Mouse (Mus musculus): Measurements from ENCODE around the gene Nus1.

Gene Nus1

DNA sequence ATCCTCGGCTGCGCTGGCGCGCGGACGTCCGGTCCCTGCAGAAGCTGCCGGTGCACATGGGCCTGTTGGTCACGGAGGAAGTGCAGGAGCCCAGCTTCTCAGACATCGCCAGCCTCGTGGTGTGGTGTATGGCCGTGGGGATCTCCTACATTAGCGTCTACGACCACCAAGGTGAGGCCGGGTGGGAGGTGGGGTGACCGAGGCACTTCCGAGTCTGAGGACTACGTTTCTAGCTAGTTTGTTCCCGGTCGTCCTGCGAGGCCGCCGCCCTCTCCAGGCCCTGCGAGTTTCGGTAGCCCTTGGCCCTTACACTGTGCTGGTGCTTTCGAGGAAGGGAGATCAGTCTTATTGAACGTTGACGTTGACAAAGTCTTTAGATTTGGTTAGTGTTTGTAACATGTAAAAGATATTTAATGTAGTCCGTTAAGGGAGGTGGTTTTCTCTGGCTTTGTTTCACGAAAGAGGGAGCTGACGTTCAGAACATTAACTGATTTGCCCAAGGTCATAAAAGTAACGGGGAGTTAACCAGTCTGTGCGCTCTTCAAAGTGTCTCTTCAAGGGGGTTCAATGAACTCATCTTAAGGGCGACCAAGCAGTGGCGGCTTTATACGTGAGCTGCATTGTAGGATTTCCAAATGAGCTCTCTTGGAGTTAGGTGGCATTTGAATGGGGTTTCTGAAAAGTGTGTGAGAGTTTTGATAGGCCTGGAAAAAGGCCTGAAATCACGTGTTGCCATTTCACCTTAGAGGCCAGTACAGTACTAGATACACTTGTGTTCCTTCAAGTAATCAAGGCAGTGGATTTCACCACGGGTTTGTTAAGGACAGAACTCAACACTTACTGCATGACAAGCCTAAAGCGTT lies 882 bp downstream of the Nus1 start:
- no peak for DNase-seq (ENCODE audit: low spot score)

DNA sequence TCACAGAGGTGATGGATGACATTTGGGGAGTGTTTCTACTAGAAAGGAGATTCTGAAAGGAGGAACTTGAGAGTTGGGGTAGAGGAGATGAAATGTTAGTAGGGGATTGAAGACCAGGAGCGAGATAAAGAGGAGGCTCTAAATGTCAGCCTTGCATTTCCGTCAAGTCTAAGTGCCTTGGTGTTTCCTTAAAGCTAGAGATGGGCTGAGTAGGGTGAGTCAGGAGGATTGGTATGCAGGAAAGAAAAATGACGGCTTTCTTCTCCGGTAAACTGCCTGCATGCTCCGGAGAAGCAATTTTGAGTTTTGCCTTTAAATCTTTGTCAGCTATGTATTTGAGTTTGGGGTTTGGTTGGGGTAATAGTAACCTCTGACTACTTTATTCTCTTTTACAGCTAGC lies 1.6 kb downstream of the Nus1 start:
- DNase-seq (ENCODE audit: low spot score) = no peak

DNA sequence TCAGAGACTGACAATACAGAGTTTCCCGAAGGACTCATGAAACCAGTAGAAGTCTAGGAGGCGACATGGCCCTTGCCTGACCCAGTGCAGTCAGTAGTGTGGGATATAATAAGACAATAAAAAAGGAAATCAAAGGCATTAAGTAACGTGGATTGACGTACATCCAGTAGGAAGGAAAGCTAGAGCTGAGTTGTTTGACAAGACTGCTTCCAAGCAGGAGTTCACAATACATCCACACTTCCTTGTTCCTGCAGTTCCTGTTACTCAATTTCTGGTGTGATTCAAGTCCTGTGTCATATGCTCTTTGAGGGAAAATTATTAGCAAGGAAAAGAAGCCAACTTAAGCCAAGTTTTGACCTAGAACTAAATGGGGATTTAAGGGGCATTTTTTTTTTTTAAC lies 2.1 kb downstream of the Nus1 start:
- DNase-seq (ENCODE audit: low spot score) = no peak

DNA sequence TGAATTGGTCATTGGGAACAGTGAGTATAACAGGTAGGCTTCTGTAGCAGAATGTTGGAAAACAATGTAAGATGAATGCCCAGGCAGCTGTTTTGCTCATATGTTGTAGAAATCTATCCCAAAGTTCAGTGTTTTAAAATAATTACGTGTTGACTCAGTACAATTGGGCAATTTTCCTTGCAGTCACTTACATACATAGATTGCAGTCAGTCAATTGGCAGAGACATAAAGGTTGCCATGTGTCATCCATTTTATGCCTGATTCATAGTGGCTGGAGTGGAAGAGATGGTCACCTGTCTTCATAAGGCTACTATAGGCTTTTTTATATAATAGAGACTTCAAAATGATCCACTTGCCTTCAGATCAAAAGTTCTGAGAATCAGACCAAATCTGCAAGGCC lies 3.2 kb downstream of the Nus1 start:
- DNase-seq (ENCODE audit: low spot score) = no peak

DNA sequence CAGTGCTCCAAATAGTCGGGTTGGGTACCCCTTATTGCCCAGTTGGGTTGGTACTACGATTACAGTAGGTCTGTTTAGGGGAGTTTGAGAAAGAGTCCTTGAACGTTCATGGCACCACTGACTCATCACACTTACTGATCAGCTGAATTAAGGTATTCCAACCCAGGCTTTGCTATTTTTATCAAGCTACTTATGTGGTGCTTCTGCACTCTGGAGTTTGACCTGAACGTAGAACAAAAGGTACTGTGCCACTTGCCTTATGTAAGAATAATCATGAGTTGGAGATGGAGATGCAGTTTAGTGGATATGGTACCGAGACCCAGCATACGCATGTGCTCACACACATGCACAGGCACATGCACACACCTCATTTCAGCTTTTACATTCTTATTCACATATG lies 4.4 kb downstream of the Nus1 start:
- no peak for DNase-seq (ENCODE audit: low spot score)

DNA sequence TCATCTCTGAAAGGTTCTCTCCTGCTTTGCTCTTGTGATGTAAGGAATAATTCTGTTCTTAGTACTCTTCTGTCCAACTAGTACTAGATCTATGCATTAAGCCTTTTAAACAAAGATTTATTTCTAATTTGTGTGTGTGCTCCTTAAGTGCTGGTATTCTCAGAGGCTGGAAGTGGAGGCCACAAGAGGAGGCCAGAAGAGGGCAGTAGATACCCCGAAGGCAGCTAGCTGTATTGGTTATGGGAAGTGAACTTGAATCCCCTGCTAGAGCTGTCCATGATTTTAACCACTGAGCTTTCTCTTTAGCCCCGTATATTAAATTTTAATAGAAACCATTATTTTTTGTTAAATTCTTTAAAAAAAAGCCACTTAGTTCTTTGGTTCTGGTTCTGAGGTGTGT lies 5.8 kb downstream of the Nus1 start:
- no peak for DNase-seq (ENCODE audit: low spot score)

DNA sequence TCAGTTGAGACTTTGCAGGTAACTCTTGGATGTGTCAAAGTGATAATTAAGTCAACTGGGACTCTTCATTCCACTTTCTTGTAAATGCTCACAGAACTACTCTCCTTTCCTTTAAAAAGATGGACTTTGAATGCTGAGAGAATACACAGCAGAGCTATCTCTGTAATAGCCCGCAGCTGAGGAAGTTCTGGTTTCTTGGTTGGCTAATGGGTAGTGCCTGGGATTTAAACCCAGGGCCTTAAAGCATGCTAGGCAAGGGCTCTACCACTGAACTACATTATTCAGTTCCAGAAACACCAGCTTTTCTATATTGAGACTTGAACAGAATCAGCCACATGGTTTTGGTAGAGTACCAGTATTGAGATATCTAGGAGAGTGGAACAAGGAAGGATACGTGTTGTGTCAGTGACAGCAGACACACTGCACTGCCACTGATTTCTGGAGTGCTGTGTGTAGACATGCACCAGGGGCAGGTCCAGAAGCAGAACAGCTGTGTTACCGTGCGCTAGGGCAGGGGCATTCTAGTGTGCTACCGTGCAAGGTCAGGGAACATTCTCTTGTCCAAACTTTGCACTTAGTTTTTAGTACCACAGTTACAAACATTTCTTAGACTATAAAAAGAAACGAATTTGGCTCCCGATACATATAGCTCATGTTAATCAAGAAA lies 9.1 kb downstream of the Nus1 start:
- no peak for DNase-seq (ENCODE audit: low spot score)

DNA sequence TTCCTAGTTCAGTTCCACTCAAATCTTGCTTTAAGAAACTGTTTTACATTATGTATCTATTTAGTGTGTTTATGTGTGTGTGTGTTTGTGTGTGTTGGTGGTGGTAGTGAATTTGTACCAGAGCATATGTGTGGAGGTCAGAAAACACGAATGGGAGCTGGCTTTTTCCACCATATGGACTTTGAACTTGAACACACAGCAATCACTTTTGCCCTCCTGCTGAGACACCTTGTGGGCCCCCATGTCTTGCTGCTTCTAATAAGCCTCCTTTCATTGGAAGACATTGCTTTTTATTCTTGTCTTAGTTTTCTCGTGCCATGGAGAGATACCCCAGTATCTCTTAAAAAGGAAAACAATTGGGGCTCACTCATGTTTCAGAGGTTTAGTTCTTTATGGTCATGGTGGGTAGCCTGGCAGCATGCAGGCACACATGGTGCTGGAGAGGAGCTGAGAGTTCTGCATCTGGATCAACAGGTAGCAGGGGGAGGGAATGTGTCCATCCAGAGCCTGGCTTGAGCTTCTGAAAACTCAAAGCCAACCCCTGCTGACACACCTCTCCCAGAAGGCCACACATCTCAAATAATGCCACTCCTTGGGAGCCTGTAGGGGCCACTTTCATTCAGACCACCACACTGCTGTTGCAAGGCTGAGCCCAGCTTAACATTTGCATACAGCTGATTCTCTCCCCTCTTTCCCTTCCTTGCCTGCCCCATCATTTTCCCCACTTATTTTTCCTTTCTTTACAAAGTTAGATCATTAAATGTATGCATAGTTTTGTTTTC lies 10.5 kb downstream of the Nus1 start:
- DNase-seq (ENCODE audit: low spot score) = no peak

DNA sequence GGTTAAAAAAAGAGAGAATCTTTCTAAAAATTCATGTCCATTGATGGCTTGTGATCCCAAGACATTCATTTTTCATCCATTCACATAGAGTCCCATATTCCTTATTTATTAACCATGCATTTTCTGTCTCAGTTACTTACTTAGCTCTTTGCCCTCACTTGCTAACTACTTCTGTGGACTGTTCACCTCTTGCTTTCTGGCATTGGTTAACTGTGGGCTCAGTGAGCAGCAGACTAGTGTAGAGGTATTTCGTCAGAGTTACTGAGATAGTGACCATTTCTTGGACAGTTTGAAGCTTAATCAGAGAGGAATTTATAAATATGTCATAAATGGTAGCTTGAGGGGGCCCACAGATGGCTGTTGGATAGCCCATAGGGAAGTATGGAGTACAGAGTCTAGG lies 13.6 kb downstream of the Nus1 start:
- DNase-seq (ENCODE audit: low spot score) = no peak

DNA sequence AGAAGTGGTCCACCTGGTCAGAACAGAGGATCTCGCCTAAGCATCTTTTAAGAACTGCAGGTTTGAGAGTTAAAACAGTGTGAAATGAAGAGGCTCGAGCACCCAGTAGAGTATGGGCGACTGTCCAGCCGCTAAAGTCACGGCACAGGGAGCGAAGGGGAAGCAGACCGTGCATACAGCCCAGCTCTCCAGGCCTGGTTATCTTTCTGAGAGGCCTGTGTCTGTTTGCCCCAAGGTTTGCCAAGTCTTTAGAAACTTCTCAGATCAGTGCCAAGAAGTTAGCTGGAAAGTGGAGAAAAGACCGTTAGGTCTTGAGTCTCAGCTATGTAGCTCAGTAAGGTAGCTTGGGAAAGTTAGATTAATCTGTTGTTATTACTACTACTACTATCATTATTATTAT lies 17.5 kb downstream of the Nus1 start:
- DNase-seq (ENCODE audit: low spot score) = no peak

DNA sequence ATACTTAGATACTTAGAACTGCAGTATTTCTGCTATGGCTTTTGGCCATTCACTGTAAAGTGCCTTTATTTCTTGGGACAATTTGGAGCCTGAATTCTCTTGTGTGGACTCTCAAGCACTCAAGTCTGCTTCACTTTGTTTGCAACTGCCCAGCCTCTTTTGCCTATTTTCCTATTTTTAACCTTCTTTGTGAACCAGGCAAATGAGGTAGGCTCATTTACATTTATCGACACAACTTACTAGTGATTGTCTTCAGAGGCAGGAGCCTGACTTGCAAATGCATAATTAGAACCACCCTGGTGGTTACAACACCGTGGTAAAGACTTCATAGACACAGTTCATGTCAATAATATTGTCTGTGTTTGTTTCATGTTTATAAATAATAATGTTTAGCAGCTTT lies 43.3 kb downstream of the Nus1 start:
- no peak for DNase-seq (ENCODE audit: low spot score)

DNA sequence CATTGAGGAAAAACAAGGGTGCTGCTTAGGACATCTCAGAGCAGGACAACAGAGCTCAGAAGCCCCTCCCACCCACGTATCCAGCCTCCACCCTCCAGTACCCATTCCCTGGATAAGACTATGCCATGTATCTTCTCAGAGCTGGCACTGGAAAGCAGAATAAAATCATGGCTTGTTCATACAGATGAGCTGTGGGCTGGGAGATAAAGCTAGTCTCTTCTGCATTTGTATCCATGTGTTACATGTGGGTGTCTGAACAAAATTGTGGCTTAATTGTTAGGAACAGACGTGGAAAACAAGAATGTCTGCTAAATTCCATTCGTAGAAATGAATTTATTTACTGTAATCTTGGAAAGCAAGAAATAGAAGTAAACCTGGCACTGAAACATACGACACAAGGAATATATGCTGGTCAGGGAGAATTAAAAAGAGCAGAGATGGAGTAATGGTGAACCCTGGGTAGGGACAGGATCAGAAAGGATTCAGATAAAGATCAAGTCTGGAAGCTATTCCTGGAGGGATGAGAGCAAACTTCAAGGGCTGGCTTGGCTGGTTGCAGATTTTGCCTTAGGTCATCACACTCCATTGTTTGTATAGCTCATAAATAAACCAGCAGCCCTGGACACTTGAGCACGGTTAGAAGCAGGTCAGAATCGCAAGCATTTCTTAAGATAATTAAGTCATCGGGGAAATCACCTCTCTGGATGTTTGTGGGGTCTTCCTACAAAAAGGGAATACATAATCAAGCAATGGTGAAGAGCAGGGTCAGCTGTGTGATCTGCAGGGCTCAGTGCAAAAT lies 46.8 kb downstream of the Nus1 start:
- no peak for DNase-seq (ENCODE audit: low spot score)

DNA sequence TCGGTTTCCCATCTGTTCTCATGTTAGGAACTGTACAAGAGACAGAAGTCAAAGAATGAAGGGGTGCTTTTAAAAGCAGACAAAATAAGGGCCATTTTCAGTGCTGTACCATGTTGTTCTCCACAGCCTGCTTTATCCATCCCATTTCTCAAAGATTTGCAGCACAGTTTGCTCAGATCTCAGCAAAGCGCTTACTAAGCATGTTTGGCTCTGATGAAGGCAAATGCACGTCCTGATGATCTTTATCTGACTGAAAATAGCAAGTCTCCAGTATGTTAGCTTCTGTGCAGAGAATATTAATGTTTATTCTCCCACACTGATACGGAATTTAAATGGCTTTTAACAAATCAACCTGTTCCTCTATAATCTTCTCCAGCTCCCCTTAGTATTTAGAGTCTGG lies 54.2 kb downstream of the Nus1 start:
- no peak for DNase-seq (ENCODE audit: low spot score)
